Mouse (Mus musculus) MEL (cell line): ENCODE measurements at regions not wholly inside any gene's neighbourhood (a gene's known extent, or its start where the extent isn't known, plus 50 kb on each side); places are given as distances from the start of the nearest gene placed in this dataset.

Experiments used
- DNase-seq: peaks from one replicate; pipeline ENCODE4 v3.0.0; 2011; ENCODE audit warnings: low read depth, low spot score
- H3K27ac ChIP-seq: 2 replicates; pipeline ENCODE4 v1.5.1; 2012; ENCODE audit warnings: low read depth, mild to moderate bottlenecking, control low read depth, low read length, moderate library complexity; ENCODE audit not compliant: control insufficient read depth
- H3K27me3 ChIP-seq, 2 experiments: fragments of 150-350 bp in 1 of 2; sonication (generic) in 1 of 2; 2 replicates each; pipeline ENCODE4 v1.6.1; 2012; ENCODE audit warnings: low read length in 2 of 2, mild to moderate bottlenecking in 2 of 2, improper control_type of control experiment in 1 of 2, moderate library complexity in 1 of 2; ENCODE audit not compliant: insufficient read depth in 2 of 2, control insufficient read depth in 1 of 2
- H3K36me3 ChIP-seq, 2 experiments: 2 replicates each; pipeline ENCODE4 v1.6.1; 2012 to 2014; ENCODE audit warnings: low read length in 2 of 2, improper control_type of control experiment in 1 of 2, inconsistent platforms in 1 of 2, mild to moderate bottlenecking in 1 of 2; ENCODE audit not compliant: insufficient read depth in 2 of 2, control insufficient read depth in 1 of 2
- H3K4me1 ChIP-seq, 2 experiments: fragments of 150-350 bp in 1 of 2; sonication (generic) in 1 of 2; 2 replicates each; pipeline ENCODE4 v1.6.1; 2012; ENCODE audit warnings: low read length in 2 of 2, improper control_type of control experiment in 1 of 2, mild to moderate bottlenecking in 1 of 2; ENCODE audit not compliant: insufficient read depth in 2 of 2, control insufficient read depth in 1 of 2
- H3K4me3 ChIP-seq, 2 experiments: fragments of 150-350 bp in 1 of 2; sonication (generic) in 1 of 2; 2 replicates each; pipeline ENCODE4 v1.5.1; 2012; ENCODE audit warnings: low read depth in 2 of 2, low read length in 2 of 2, mild to moderate bottlenecking in 2 of 2, moderate library complexity in 2 of 2, control low read depth in 1 of 2, improper control_type of control experiment in 1 of 2; ENCODE audit not compliant: control insufficient read depth in 1 of 2, insufficient read depth in 1 of 2
- H3K79me2 ChIP-seq: 2 replicates; pipeline ENCODE4 v1.6.1; 2012; ENCODE audit warnings: mild to moderate bottlenecking, low read length, moderate library complexity; ENCODE audit not compliant: control insufficient read depth, poor library complexity, insufficient read depth
- H3K9ac ChIP-seq: 2 replicates; pipeline ENCODE4 v1.6.1; 2012; ENCODE audit warnings: low read depth, mild to moderate bottlenecking, control low read depth, low read length, moderate library complexity; ENCODE audit not compliant: control insufficient read depth, poor library complexity, severe bottlenecking
- H3K9me3 ChIP-seq: fragments of 150-350 bp; sonication (generic); replicated peaks from 2 replicates; pipeline ENCODE4 v1.6.1; 2012; ENCODE audit warnings: mild to moderate bottlenecking, low read length, improper control_type of control experiment, moderate library complexity; ENCODE audit not compliant: insufficient read depth
- CHD1 ChIP-seq: IDR thresholded peaks from 2 replicates; pipeline ENCODE4 v1.6.1; 2012; ENCODE audit warnings: low read depth, mild to moderate bottlenecking, inconsistent platforms, low read length, improper control_type of control experiment
- CHD2 ChIP-seq: IDR thresholded peaks from 2 replicates; pipeline ENCODE4 v1.6.1; 2011; ENCODE audit warnings: low read length, improper control_type of control experiment
- EP300 ChIP-seq, 2 experiments: IDR thresholded peaks; 2 replicates each; pipeline ENCODE4 v1.6.1; 2011; ENCODE audit warnings: improper control_type of control experiment in 2 of 2, low read length in 2 of 2, low read depth in 1 of 2, mild to moderate bottlenecking in 1 of 2
- ETS1 ChIP-seq: IDR thresholded peaks from 2 replicates; pipeline ENCODE4 v1.6.1; 2012; ENCODE audit warnings: low read depth, mild to moderate bottlenecking, inconsistent platforms, low read length, improper control_type of control experiment, moderate library complexity
- GABPA ChIP-seq: IDR thresholded peaks from 2 replicates; pipeline ENCODE4 v1.6.1; 2012; ENCODE audit warnings: low read depth, mild to moderate bottlenecking, inconsistent platforms, low read length, improper control_type of control experiment, moderate library complexity
- GATA1 ChIP-seq: IDR thresholded peaks from 2 replicates; pipeline ENCODE4 v1.6.1; 2011; ENCODE audit warnings: low read depth, low read length, improper control_type of control experiment
- HCFC1 ChIP-seq: IDR thresholded peaks from 2 replicates; pipeline ENCODE4 v1.6.1; 2012; ENCODE audit warnings: low read depth, mild to moderate bottlenecking, inconsistent platforms, low read length, improper control_type of control experiment, moderate library complexity
- KAT2A ChIP-seq: conservative IDR thresholded peaks from 2 replicates; pipeline ENCODE4 v1.6.1; 2012; ENCODE audit warnings: low read depth, low read length, improper control_type of control experiment, inconsistent platforms
- MAFK ChIP-seq: IDR thresholded peaks from 2 replicates; pipeline ENCODE4 v1.6.1; 2011; ENCODE audit warnings: low read depth, mild to moderate bottlenecking, low read length, improper control_type of control experiment, borderline replicate concordance
- MAX ChIP-seq: IDR thresholded peaks from 2 replicates; pipeline ENCODE4 v1.6.1; 2011; ENCODE audit warnings: low read length, improper control_type of control experiment
- MAZ ChIP-seq: IDR thresholded peaks from 2 replicates; pipeline ENCODE4 v1.6.1; 2012; ENCODE audit warnings: low read depth, mild to moderate bottlenecking, inconsistent platforms, low read length, improper control_type of control experiment
- MYB ChIP-seq: IDR thresholded peaks from 2 replicates; pipeline ENCODE4 v1.6.1; 2011; ENCODE audit warnings: mild to moderate bottlenecking, low read depth, low read length, improper control_type of control experiment
- POLR2A ChIP-seq, 2 experiments: IDR thresholded peaks; 2 replicates each; pipeline ENCODE4 v1.6.1; 2011 to 2012; ENCODE audit warnings: low read length in 2 of 2, mild to moderate bottlenecking in 2 of 2, control low read depth in 1 of 2, improper control_type of control experiment in 1 of 2, low read depth in 1 of 2, moderate library complexity in 1 of 2; ENCODE audit not compliant: control insufficient read depth in 1 of 2, insufficient read depth in 1 of 2, poor library complexity in 1 of 2
- POLR2AphosphoS5 ChIP-seq: IDR thresholded peaks from 2 replicates; pipeline ENCODE4 v1.6.1; 2012; ENCODE audit warnings: low read depth, borderline replicate concordance, mild to moderate bottlenecking, inconsistent platforms, low read length, moderate library complexity, mixed read lengths
- SIN3A ChIP-seq: IDR thresholded peaks from 2 replicates; pipeline ENCODE4 v1.6.1; 2012; ENCODE audit warnings: low read length, improper control_type of control experiment, inconsistent platforms
- TAL1 ChIP-seq: IDR thresholded peaks from 2 replicates; pipeline ENCODE4 v1.6.1; 2012; ENCODE audit warnings: mild to moderate bottlenecking, inconsistent platforms, low read length, moderate library complexity, mixed read lengths
- UBTF ChIP-seq: IDR thresholded peaks from 2 replicates; pipeline ENCODE4 v1.6.1; 2012; ENCODE audit warnings: low read depth, mild to moderate bottlenecking, inconsistent platforms, low read length, improper control_type of control experiment, moderate library complexity, borderline replicate concordance; ENCODE audit not compliant: insufficient read depth

- TF ChIP-seq POLR2AphosphoS5 (no peak), SIN3A (peak; percentile 93), HCFC1 (peak; percentile 57; the same call in 1 of the 2 replicates), GABPA (no peak), MAFK (peak; percentile 41; the same call in 1 of the 2 replicates), CHD1 (no peak), MYB (peak; percentile 79), MAX (no peak; the same call in 1 of the 2 replicates), UBTF (no peak), TAL1 (peak; percentile 94), MAZ (peak; percentile 82; the same call in 1 of the 2 replicates), POLR2A (IDR thresholded peaks at IDR 0.05; ENCODE audit: control insufficient read depth in 1 of 2, insufficient read depth in 1 of 2, low read depth in 1 of 2, low read length in 2 of 2, poor library complexity in 1 of 2) (no peak; a peak in 2 of 4 replicates)
These were observed 157.7 kb downstream of the Qdpr start (continued) for GRCm38 (mm10) chr5:45292383-45292782.

- peaks cover 1% of the 10 kb centered on the region; the same call in 1 of the 2 replicates for H3K79me2 ChIP-seq
- H3K4me1 ChIP-seq: peaks cover 21 to 27% of the 10 kb centered on the region in 2 experiments
- no peaks in the 10 kb centered on the region for H3K9me3 ChIP-seq
- peaks cover 0 to 55% of the 10 kb centered on the region in 2 experiments; a peak in 2 of 4 replicates for H3K36me3 ChIP-seq
- no peaks in the 10 kb centered on the region for H3K27me3 ChIP-seq
- peak; percentile 33 for TF ChIP-seq GATA1
- no peak for TF ChIP-seq CHD2
- TF ChIP-seq HCFC1: no peak
- peak; percentile 64; the same call in 1 of the 2 replicates for TF ChIP-seq CHD1
- TF ChIP-seq KAT2A: no peak
- TF ChIP-seq EP300 (IDR thresholded peaks at IDR 0.05; ENCODE audit: low read depth in 1 of 2, low read length in 2 of 2): peak; percentile 38 to 64; a peak in 3 of 4 replicates
- 0 out of 4 replicates have a peak, but pooled peaks of 1 of the 2 experiments have one; percentile 4 for TF ChIP-seq POLR2A (IDR thresholded peaks at IDR 0.05; ENCODE audit: control insufficient read depth in 1 of 2, insufficient read depth in 1 of 2, low read depth in 1 of 2, low read length in 2 of 2, poor library complexity in 1 of 2)
- 0 out of 4 replicates have a peak overlapping the region, but pooled peaks of 1 of the 2 experiments have one; percentile 1 for H3K4me3 ChIP-seq
- peak overlapping the region; percentile 37; the same call in 1 of the 2 replicates for H3K9ac ChIP-seq
- peak overlapping the region; percentile 96 for H3K27ac ChIP-seq
- peak; percentile 70 for DNase-seq
These were observed 158.3 kb downstream of the Qdpr start for GRCm38 (mm10) chr5:45291752-45292151.

DNA sequence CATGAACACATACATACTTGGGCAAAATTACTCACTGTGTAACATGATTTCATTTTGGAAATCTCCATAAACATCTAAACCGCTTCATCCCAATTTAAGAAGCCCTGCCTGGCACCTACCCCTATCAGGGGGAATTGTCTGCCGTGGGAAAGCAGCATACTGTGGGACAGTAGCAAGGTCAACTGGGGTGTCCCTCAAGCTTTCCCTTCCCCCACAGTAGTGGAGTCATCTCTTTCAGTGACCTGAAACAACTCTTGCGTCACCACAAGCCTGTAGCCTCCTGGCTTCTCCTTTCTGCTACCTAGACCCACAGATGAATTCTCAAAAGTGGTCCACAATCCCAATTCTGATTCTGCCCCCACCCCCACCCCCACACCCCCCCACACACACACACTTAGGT lies 158.8 kb downstream of the Qdpr start:
- H3K36me3 ChIP-seq: peaks cover 0 to 55% of the 10 kb centered on the region in 2 experiments; a peak in 2 of 4 replicates
- H3K9me3 ChIP-seq: no peaks in the 10 kb centered on the region
- H3K4me1 ChIP-seq: peaks cover 21 to 27% of the 10 kb centered on the region in 2 experiments
- H3K9ac ChIP-seq: peak overlapping the region; percentile 59
- no peaks in the 10 kb centered on the region for H3K27me3 ChIP-seq
- peak overlapping the region; percentile 96 for H3K27ac ChIP-seq
- TF ChIP-seq KAT2A (no peak), POLR2A (IDR thresholded peaks at IDR 0.05; ENCODE audit: control insufficient read depth in 1 of 2, insufficient read depth in 1 of 2, low read depth in 1 of 2, low read length in 2 of 2, poor library complexity in 1 of 2) (0 out of 4 replicates have a peak, but pooled peaks of 1 of the 2 experiments have one; percentile 11), ETS1 (0 out of 2 replicates have a peak, but pooled peaks have one; percentile 12)
- peak overlapping the region in 1 of 2 experiments; percentile 12; a peak in 2 of 4 replicates for H3K4me3 ChIP-seq
- DNase-seq: peak; percentile 52
- peaks cover 1% of the 10 kb centered on the region; the same call in 1 of the 2 replicates for H3K79me2 ChIP-seq
